ENCODE assay signal across 12 mouse cellular contexts in the genomic region with DNA sequence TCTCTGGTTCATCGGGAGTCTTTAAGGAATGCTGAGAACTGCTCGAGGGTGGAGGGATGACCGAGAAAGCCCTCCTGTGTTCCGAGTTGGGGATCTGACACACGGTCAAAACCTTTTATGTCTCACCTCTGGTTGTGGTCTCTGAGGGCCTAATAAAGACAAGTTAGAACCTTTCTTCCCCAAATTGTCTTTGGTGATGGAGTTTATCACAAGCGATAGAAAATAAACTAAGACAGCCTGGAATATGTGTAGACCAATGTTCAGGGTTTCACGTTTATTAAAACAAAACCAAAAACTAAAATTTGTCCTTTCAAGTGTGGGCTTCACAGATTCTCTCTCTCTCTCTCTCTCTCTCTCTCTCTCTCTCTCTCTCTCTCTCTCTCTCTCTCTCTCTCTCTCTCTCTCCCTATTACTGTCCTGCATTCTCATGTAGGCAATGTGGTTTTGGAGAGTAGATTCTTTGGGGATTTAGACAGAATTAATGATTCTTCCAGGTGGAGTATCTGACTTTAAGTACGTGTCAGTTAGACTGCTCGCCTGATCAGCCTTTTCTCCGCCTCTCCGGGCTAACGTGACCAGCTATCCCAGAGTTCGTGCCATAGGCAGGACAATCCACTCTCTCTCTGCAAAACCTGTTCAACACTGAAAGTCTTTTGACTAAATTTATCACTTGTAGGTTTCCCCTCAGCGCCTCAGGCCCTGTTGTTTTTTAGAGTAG. TPM values are rescaled to one million over a fixed set of nuclear protein-coding genes. Genes with fewer than 3 reads are reported as not detected.
DNase-seq lines count a peak whose midpoint lies in the region; ATAC-seq and TF ChIP-seq lines count a peak whose summit lies in the region.
"Had no signal": no experiment of that assay in that cellular context is flagged by ENCODE, and none has a peak within 500 bp of the region (broad histone marks: within the 10 kb centered on the region; RNA-seq: fewer than 3 reads in every experiment).

No protein-coding gene starts in this region.

- 0 out of 2 replicates have a peak overlapping the region, but pooled peaks have one; percentile 30 for H3K9ac ChIP-seq in heart, embryonic 11.5 days (ENCODE audit: low read depth, low read length)
- no peak overlapping the region for H3K9ac ChIP-seq in lung, postnatal 0 days (replicated peaks; ENCODE audit: low read depth)
- H3K9ac ChIP-seq in limb, embryonic 14.5 days (ENCODE audit: low read depth, low read length, severe bottlenecking), result no peak overlapping the region
- peak overlapping the region; percentile 50; the same call in 1 of the 2 replicates for H3K9ac ChIP-seq in stomach, embryonic 16.5 days (ENCODE audit: low read length)
- H3K9ac ChIP-seq: midbrain, embryonic 12.5 days had no signal

- H3K4me3 ChIP-seq in heart, embryonic 11.5 days (ENCODE audit: low read depth, low read length), result no peak overlapping the region
- H3K4me3 ChIP-seq in lung, postnatal 0 days (ENCODE audit: low read depth, low read length), result no peak overlapping the region
- H3K4me3 ChIP-seq in limb, embryonic 14.5 days (replicated peaks; ENCODE audit: low read length), result no peak overlapping the region; the same call in 1 of the 2 replicates
- peak overlapping the region; percentile 19 for H3K4me3 ChIP-seq in stomach, embryonic 16.5 days (replicated peaks; ENCODE audit: low read length)
- H3K4me3 ChIP-seq: midbrain, embryonic 12.5 days had no signal

- H3K4me2 ChIP-seq in heart, embryonic 11.5 days, result peak overlapping the region; percentile 59
- peak overlapping the region; percentile 37 for H3K4me2 ChIP-seq in lung, postnatal 0 days (replicated peaks; ENCODE audit: low read depth, low read length)
- peak overlapping the region; percentile 35 for H3K4me2 ChIP-seq in limb, embryonic 14.5 days (replicated peaks; ENCODE audit: low read depth, low read length, severe bottlenecking)
- H3K4me2 ChIP-seq in stomach, embryonic 16.5 days (ENCODE audit: low read depth, low read length), result peak overlapping the region; percentile 51

- no peak for TF ChIP-seq POLR2A in limb, embryonic 14.5 days (IDR thresholded peaks at IDR 0.05; ENCODE audit: borderline replicate concordance, extremely low read depth, insufficient read depth, insufficient read length)

- no peaks in the 10 kb centered on the region for H3K36me3 ChIP-seq in heart, embryonic 11.5 days (ENCODE audit: control insufficient read depth, insufficient read depth, low read length)
- H3K36me3 ChIP-seq in lung, postnatal 0 days (ENCODE audit: insufficient read depth, low read length), result no peaks in the 10 kb centered on the region
- no peaks in the 10 kb centered on the region for H3K36me3 ChIP-seq in limb, embryonic 14.5 days (ENCODE audit: control insufficient read depth, insufficient read depth, low read length)
- no peaks in the 10 kb centered on the region for H3K36me3 ChIP-seq in stomach, embryonic 16.5 days (ENCODE audit: control insufficient read depth, insufficient read depth, low read length)
- H3K36me3 ChIP-seq: midbrain, embryonic 12.5 days had no signal

- no peak for ATAC-seq in heart, embryonic 11.5 days (replicated peaks; ENCODE audit: insufficient number of reproducible peaks, low FRiP score, low TSS enrichment)
- no peak for ATAC-seq in lung, postnatal 0 days
- no peak for ATAC-seq in limb, embryonic 14.5 days (ENCODE audit: low FRiP score, low read depth)
- ATAC-seq in stomach, embryonic 16.5 days (ENCODE audit: insufficient read depth, low FRiP score), result no peak
- ATAC-seq: activated CD4-positive, CD25-positive, alpha-beta regulatory T cell, adult 4 months had no signal

- H3K4me1 ChIP-seq in heart, embryonic 11.5 days (ENCODE audit: control insufficient read depth, insufficient read depth, low read length), result no peaks in the 10 kb centered on the region
- peaks cover 6% of the 10 kb centered on the region; the same call in 1 of the 2 replicates for H3K4me1 ChIP-seq in lung, postnatal 0 days (ENCODE audit: insufficient read depth, low read depth, low read length)
- H3K4me1 ChIP-seq in limb, embryonic 14.5 days (ENCODE audit: control insufficient read depth, insufficient read depth, low read length), result peaks cover 22% of the 10 kb centered on the region
- peaks cover 16% of the 10 kb centered on the region; the same call in 1 of the 2 replicates for H3K4me1 ChIP-seq in stomach, embryonic 16.5 days (ENCODE audit: control insufficient read depth, insufficient read depth, low read length)

- no peak overlapping the region for H3K27ac ChIP-seq in heart, embryonic 11.5 days (ENCODE audit: low read depth, low read length)
- H3K27ac ChIP-seq in lung, postnatal 0 days (ENCODE audit: low read length), result peak overlapping the region; percentile 87
- no peak overlapping the region for H3K27ac ChIP-seq in limb, embryonic 14.5 days (replicated peaks; ENCODE audit: low read depth, low read length)
- peak overlapping the region; percentile 92 for H3K27ac ChIP-seq in stomach, embryonic 16.5 days (ENCODE audit: low read length)
- H3K27ac ChIP-seq: midbrain, embryonic 12.5 days had no signal

- no peak for TF ChIP-seq CTCF in lung, postnatal 0 days (IDR thresholded peaks at IDR 0.05)

- TF ChIP-seq EP300 in lung, postnatal 0 days (IDR thresholded peaks at IDR 0.05), result no peak

- H3K27me3 ChIP-seq in heart, embryonic 11.5 days (ENCODE audit: control insufficient read depth, insufficient read depth, low read length), result no peaks in the 10 kb centered on the region
- no peaks in the 10 kb centered on the region for H3K27me3 ChIP-seq in lung, postnatal 0 days (replicated peaks; ENCODE audit: insufficient read depth, low read length)
- H3K27me3 ChIP-seq in limb, embryonic 14.5 days (ENCODE audit: control insufficient read depth, insufficient read depth, low read length), result no peaks in the 10 kb centered on the region
- no peaks in the 10 kb centered on the region for H3K27me3 ChIP-seq in stomach, embryonic 16.5 days (ENCODE audit: control insufficient read depth, insufficient read depth, low read length)
- H3K27me3 ChIP-seq: midbrain, embryonic 12.5 days had no signal

- DNase-seq in heart, adult 8-10 months (ENCODE audit: low spot score), result no peak
- DNase-seq in lung, postnatal 0 days (ENCODE audit: low spot score), result no peak
- no peak for DNase-seq in lung, postnatal 4 days
- DNase-seq in limb, embryonic 14.5 days (ENCODE audit: low spot score), result no peak
- DNase-seq in layer of hippocampus, postnatal 10 days (ENCODE audit: low spot score in 2 of 2), result no peak
- DNase-seq in right cerebral cortex, adult 18-20 months, result no peak
- DNase-seq: cerebellum, adult 11-12 months; right cerebral cortex, postnatal 25 days had no signal

- 53% methylated on average over 14 of the region's 14 CpGs for WGBS in heart, embryonic 11.5 days (ENCODE audit: insufficient replicate concordance)
- WGBS in lung, postnatal 0 days, result 43% methylated on average over 14 of the region's 14 CpGs
- WGBS in limb, embryonic 14.5 days, result 47% methylated on average over 14 of the region's 14 CpGs
- 46% methylated on average over 14 of the region's 14 CpGs for WGBS in stomach, embryonic 16.5 days

- H3K9me3 ChIP-seq in heart, embryonic 11.5 days (replicated peaks; ENCODE audit: control insufficient read depth, low read length), result no peaks in the 10 kb centered on the region
- H3K9me3 ChIP-seq in lung, postnatal 0 days (ENCODE audit: low read length), result no peaks in the 10 kb centered on the region
- H3K9me3 ChIP-seq in limb, embryonic 14.5 days (ENCODE audit: control insufficient read depth, low read length), result no peaks in the 10 kb centered on the region
- no peaks in the 10 kb centered on the region for H3K9me3 ChIP-seq in stomach, embryonic 16.5 days (replicated peaks; ENCODE audit: control insufficient read depth, low read length)
- H3K9me3 ChIP-seq: midbrain, embryonic 12.5 days had no signal

RNA-seq across cellular contexts. Expression of a gene that starts 35.1 kb away (rescaled TPM):
- polyA plus RNA-seq in heart, embryonic 11.5 days (2014; fragmentation: Nextera tagmentation; extraction: Ambion mirVana), result 2.5 and 4.1 TPM in 2 replicates
- total RNA-seq in heart, adult 8-10 months (2022), result 1 to 10 TPM; 2.8 to 3.8 (median 3.4) TPM
- polyA plus RNA-seq in lung, postnatal 0 days (2015; fragmentation: Nextera tagmentation; extraction: Ambion mirVana), result 215 and 250 TPM in 2 replicates
- polyA plus RNA-seq in limb, embryonic 14.5 days (2012; rRNA removed), result 24.4 and 28.2 TPM in 2 replicates
- 41.6 and 44.5 TPM in 2 replicates for polyA plus RNA-seq in limb, embryonic 14.5 days (2014; fragmentation: Nextera tagmentation; extraction: Ambion mirVana)
- polyA plus RNA-seq in stomach, embryonic 16.5 days (2015; fragmentation: Nextera tagmentation; extraction: Ambion mirVana), result 74.0 and 88.1 TPM in 2 replicates
- total RNA-seq in layer of hippocampus, postnatal 10 days (2021), result 1 to 10 TPM; 5.8 to 6.4 TPM

RNA-seq across cellular contexts. Expression of a gene that starts 46.2 kb away (rescaled TPM):
- 54.7 and 62.2 TPM in 2 replicates for polyA plus RNA-seq in heart, embryonic 11.5 days (2014; fragmentation: Nextera tagmentation; extraction: Ambion mirVana)
- total RNA-seq in heart, adult 8-10 months (2022), result 10 to 100 TPM; 47.6 to 55.1 (median 50.9) TPM
- polyA plus RNA-seq in lung, postnatal 0 days (2015; fragmentation: Nextera tagmentation; extraction: Ambion mirVana), result 22.7 and 28.9 TPM in 2 replicates
- 56.9 and 59.9 TPM in 2 replicates for polyA plus RNA-seq in limb, embryonic 14.5 days (2012; rRNA removed)
- polyA plus RNA-seq in limb, embryonic 14.5 days (2014; fragmentation: Nextera tagmentation; extraction: Ambion mirVana), result 32.9 and 39.2 TPM in 2 replicates
- 39.5 and 39.9 TPM in 2 replicates for polyA plus RNA-seq in stomach, embryonic 16.5 days (2015; fragmentation: Nextera tagmentation; extraction: Ambion mirVana)
- total RNA-seq in layer of hippocampus, postnatal 10 days (2021), result 10 to 100 TPM; 51.5 to 57.3 TPM

Comparison
In these comparisons a context has a peak if more than half of its experiments do, and no peak if none do; other contexts are left out.
1. H3K27ac ChIP-seq: peak in lung, postnatal 0 days (single experiment) and stomach, embryonic 16.5 days (single experiment); none in heart, embryonic 11.5 days (single experiment) and limb, embryonic 14.5 days (single experiment).
2. H3K9ac ChIP-seq: peak in heart, embryonic 11.5 days (single experiment) and stomach, embryonic 16.5 days (single experiment); none in lung, postnatal 0 days (single experiment) and limb, embryonic 14.5 days (single experiment).
3. Peak in every context shown above with its lines, with median percentiles within 50 percentile points of each other: H3K4me2 ChIP-seq.